Mouse (Mus musculus): Measurements from ENCODE around the gene Ssr3. TPM values are rescaled to one million over a fixed set of nuclear protein-coding genes. Genes with fewer than 3 reads are reported as not detected.

Gene Ssr3
- 311 and 314 TPM in 2 replicates for polyA plus RNA-seq (2015; fragmentation: Nextera tagmentation; extraction: Ambion mirVana)

DNA sequence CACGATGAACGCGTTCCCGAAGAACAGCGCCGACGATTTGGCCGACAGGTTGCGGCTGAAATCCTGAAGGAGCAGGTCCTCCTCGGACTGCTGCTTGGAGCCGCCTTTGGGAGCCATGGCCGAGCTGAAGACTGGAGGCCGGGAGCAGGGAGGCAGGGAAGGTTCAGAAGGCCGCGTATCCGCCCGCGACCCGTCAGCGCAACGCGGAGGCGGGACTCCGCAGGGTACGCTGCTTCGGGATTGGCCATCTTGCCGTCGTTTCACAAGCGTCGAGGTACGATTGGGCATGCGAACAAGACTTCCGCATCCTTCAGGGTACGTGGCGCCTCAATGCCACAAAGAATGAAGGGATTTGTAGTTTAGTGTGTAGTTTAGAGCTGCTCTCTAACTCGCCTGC is at the start of gene Ssr3:
Gene Ssr3 (minus strand): TSS at position 203 of the 397 bp plus-strand sequence.
- Histone ChIP-seq H3K9me3 (no peaks in the 10 kb centered on the region), H3K4me1 (0 out of 2 replicates have a peak, but pooled peaks cover 7% of the 10 kb centered on the region), H3K4me3 (peak within 1 kb of the TSS; percentile 82), H3K27ac (peak within 1 kb of the TSS; percentile 86), H3K9ac (peak within 1 kb of the TSS; percentile 93), H3K27me3 (no peaks in the 10 kb centered on the region), H3K4me2 (peak within 1 kb of the TSS; percentile 63), H3K36me3 (peaks cover 23% of the 10 kb centered on the region)
- ATAC-seq (ENCODE audit: borderline replicate concordance, extremely low read depth, low FRiP score, low TSS enrichment), result peak; percentile 100
- 0% methylated on average over 36 of the region's 36 CpGs for WGBS

DNA sequence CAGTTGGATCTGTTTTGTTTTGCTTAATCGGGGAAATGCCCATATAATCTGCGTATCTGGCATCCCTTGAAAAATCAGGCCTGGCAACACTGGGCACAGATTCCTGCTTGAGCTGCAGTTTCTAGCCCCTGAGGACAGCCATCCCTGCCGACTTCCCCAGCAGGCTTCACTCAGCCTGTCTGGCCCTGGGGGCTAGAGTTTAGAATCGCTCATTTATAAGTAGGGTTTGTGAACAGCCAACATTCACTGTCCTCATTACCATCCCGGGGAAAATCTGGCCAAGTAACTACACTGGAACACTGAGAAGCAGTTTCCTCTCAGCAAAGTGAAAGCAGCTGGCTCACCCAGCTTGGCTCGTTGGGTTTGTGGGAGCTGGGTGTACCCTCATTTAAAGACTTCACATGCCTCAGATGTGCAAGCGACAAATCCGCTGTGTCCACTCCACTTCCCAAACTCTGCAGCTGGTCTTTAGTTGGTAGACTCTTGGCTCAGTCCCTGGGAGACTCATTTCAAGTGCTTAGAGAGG is 49.2 kb upstream of the Ssr3 start:
- H3K36me3 ChIP-seq, result no peaks in the 10 kb centered on the region
- no peak overlapping the region for H3K9ac ChIP-seq
- no peaks in the 10 kb centered on the region for H3K9me3 ChIP-seq
- no peak overlapping the region for H3K4me3 ChIP-seq
- 48% methylated on average over 8 of the region's 8 CpGs for WGBS
- H3K4me1 ChIP-seq, result peaks cover 12% of the 10 kb centered on the region; the same call in 1 of the 2 replicates
- peak overlapping the region; percentile 3; the same call in 1 of the 2 replicates for H3K4me2 ChIP-seq
- peak; percentile 58; the same call in 1 of the 2 replicates for ATAC-seq (ENCODE audit: borderline replicate concordance, extremely low read depth, low FRiP score, low TSS enrichment)
- no peaks in the 10 kb centered on the region for H3K27me3 ChIP-seq
- peak overlapping the region; percentile 57 for H3K27ac ChIP-seq

DNA sequence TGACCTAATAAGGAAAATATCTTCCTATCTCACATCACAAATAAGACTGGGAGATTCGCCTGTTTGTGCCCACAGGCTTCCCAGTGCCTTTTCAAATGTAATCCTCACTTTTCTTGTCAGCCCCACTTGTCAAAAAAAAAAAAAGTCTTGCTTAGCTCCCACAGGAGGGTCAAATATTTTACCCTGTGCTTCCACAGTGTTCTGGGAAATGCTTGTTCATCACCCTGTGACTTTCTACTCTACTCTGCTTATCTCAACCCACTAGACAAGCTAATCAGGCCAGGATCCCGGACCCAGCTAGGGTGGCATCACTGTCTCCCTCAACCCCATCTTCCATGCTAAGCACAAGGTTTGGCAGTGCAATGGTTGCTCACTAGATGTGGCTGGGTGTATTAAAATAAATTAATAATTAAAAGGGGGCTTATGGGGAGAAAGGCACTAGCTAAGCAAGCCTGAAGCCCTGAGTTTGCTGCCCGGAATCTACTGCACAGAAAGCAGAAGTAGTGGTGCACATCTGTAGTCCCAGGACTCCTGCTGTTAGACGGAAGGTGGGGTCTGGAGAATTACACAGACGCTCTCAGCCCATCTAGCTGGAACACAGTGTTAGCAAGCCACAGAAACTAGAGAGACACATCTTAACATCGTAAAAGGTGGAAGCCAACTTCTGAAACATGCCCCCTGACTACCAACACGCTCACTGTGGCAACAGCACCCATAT is 46.2 kb upstream of the Ssr3 start:
- WGBS, result 66% methylated on average over 7 of the region's 7 CpGs
- H3K4me3 ChIP-seq, result no peak overlapping the region
- H3K27me3 ChIP-seq, result no peaks in the 10 kb centered on the region
- H3K4me2 ChIP-seq, result no peak overlapping the region
- no peaks in the 10 kb centered on the region for H3K36me3 ChIP-seq
- peak overlapping the region; percentile 25; the same call in 1 of the 2 replicates for H3K27ac ChIP-seq
- no peaks in the 10 kb centered on the region for H3K9me3 ChIP-seq
- H3K4me1 ChIP-seq, result peaks cover 12% of the 10 kb centered on the region; the same call in 1 of the 2 replicates
- no peak overlapping the region for H3K9ac ChIP-seq
- peak; percentile 28; the same call in 1 of the 2 replicates for ATAC-seq (ENCODE audit: borderline replicate concordance, extremely low read depth, low FRiP score, low TSS enrichment)

DNA sequence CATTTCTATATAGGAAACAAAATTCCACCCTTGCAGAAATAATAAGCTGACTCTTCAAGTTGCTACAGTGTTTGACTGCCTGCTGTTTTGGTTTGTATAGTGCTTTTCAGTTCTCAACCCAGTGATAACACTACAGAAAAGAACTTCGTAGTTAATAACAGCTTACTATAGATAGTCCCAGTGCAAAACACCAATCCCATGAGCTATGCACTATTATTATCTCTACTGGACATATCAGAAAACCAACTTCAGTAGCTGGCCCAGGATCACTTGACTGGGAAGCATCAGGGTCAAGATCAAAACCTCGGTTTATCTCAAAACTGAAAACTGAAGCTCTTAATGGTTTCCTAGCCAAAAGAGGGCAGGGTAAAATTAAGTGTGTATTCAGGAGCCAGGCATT is 43.4 kb upstream of the Ssr3 start:
- Histone ChIP-seq H3K27me3 (no peaks in the 10 kb centered on the region), H3K4me3 (no peak overlapping the region), H3K4me2 (no peak overlapping the region), H3K27ac (no peak overlapping the region), H3K36me3 (no peaks in the 10 kb centered on the region), H3K9me3 (no peaks in the 10 kb centered on the region), H3K9ac (no peak overlapping the region), H3K4me1 (no peaks in the 10 kb centered on the region)
- ATAC-seq (ENCODE audit: borderline replicate concordance, extremely low read depth, low FRiP score, low TSS enrichment), result no peak
- WGBS, result 41% methylated on average over 2 of the region's 2 CpGs

DNA sequence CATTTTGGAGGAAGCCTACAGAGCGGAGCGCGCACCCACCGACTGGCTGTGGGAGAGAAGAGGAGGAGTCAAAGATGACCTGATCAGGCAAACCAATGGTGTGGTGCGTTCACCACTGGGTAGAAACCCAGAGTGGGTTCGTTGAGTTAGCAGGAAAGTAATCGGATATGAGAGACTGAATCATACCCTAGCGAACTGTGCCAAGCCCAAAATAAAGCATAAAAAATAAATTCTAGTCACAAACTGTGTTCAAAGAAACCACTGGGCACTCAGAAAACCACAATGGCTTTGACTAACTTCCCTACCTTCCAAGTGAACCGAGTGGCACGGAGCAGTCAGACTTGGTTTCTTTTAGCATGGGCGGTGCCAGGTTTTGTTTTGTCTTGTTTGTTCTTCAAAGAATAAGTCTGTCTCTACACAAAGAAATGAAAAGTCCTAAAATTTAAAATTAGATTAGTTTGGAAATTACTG is 42.7 kb upstream of the Ssr3 start:
- no peaks in the 10 kb centered on the region for H3K4me1 ChIP-seq
- H3K4me2 ChIP-seq, result no peak overlapping the region
- no peak overlapping the region for H3K9ac ChIP-seq
- no peak overlapping the region for H3K27ac ChIP-seq
- ATAC-seq (ENCODE audit: borderline replicate concordance, extremely low read depth, low FRiP score, low TSS enrichment), result no peak
- H3K36me3 ChIP-seq, result no peaks in the 10 kb centered on the region
- H3K4me3 ChIP-seq, result no peak overlapping the region
- no peaks in the 10 kb centered on the region for H3K27me3 ChIP-seq
- H3K9me3 ChIP-seq, result no peaks in the 10 kb centered on the region
- WGBS, result 86% methylated on average over 11 of the region's 11 CpGs

DNA sequence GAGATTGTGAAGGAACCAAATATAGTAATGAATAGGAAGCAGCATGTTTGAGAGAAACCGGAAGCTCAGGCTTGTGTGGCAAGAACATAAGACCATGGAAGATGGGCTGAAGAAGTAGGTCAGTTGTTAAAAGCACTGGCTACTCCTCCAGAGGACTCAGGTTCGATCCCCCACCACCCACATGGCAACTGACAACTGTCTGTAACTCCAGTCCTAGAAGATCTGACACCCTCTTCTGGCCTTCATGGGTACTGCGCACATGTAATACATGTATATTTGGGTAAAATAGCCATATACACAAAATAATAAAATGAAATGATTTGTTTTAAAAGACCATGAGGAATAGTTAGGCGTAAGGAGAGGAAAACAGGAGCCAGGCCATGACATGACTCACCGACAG is 39.8 kb upstream of the Ssr3 start:
- H3K4me2 ChIP-seq, result no peak overlapping the region
- no peaks in the 10 kb centered on the region for H3K9me3 ChIP-seq
- no peaks in the 10 kb centered on the region for H3K4me1 ChIP-seq
- H3K4me3 ChIP-seq, result no peak overlapping the region
- ATAC-seq (ENCODE audit: borderline replicate concordance, extremely low read depth, low FRiP score, low TSS enrichment), result no peak
- H3K36me3 ChIP-seq, result no peaks in the 10 kb centered on the region
- no peaks in the 10 kb centered on the region for H3K27me3 ChIP-seq
- WGBS, result 90% methylated on average over 5 of the region's 5 CpGs
- no peak overlapping the region for H3K27ac ChIP-seq
- no peak overlapping the region for H3K9ac ChIP-seq

DNA sequence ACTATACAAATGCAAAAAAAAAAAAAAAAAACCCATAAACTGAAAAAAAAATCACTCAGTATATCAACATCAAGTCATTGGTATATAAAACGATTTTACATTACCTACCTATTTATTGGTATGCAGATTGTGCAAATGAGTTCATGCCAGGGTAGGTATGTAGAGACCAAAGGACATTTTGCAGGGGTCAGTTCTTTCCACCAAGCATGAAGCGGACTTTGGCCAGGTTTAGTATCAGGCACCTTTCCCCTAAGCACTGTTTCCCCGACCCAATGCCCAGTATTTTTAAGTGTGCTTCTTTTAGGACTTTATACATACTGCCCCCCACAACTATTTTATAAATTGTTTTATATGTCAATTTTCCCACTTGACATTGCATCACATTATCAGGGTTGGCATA is 27.3 kb upstream of the Ssr3 start:
- Histone ChIP-seq H3K4me1 (no peaks in the 10 kb centered on the region), H3K27ac (no peak overlapping the region), H3K9me3 (no peaks in the 10 kb centered on the region), H3K9ac (no peak overlapping the region), H3K4me2 (no peak overlapping the region), H3K36me3 (no peaks in the 10 kb centered on the region), H3K27me3 (no peaks in the 10 kb centered on the region), H3K4me3 (no peak overlapping the region)
- 83% methylated on average over 3 of the region's 3 CpGs for WGBS
- ATAC-seq (ENCODE audit: borderline replicate concordance, extremely low read depth, low FRiP score, low TSS enrichment), result no peak

DNA sequence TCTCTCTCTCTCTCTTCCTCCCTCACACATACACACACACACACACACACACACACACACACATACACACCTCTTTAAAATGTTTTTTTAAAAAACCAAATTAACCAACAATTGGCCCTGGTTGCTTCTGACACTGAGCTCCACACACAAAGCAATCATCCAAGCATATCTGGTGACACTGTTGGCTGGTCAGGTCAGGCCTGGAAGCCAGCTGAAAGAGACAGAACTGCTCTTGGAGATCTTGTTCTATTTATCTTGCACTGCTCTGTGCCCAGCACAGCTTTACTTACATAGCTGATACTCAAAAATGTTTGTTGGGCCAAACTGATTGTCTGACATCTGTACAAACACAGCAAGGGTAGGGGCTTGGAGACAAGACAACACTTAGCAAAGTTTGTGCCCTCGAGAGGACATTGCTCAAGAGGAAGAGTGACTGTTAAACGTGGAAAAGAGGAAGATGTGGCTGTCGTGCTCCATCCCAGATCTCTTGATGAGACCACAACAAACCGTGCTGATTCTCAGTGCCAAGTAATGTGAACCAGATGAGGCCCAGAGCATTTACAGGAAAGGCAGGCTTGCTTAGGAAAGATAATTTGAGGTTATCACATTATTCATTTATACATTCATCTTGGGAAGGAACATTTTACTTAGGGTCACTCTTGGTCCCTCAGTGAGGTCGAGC is 25.6 kb upstream of the Ssr3 start:
- no peak overlapping the region for H3K27ac ChIP-seq
- H3K4me2 ChIP-seq, result no peak overlapping the region
- no peak for ATAC-seq (ENCODE audit: borderline replicate concordance, extremely low read depth, low FRiP score, low TSS enrichment)
- whole genome bisulfite sequencing, result 39% methylated on average over 5 of the region's 5 CpGs
- no peaks in the 10 kb centered on the region for H3K36me3 ChIP-seq
- H3K27me3 ChIP-seq, result no peaks in the 10 kb centered on the region
- H3K4me1 ChIP-seq, result no peaks in the 10 kb centered on the region
- no peak overlapping the region for H3K9ac ChIP-seq
- no peaks in the 10 kb centered on the region for H3K9me3 ChIP-seq
- H3K4me3 ChIP-seq, result no peak overlapping the region

DNA sequence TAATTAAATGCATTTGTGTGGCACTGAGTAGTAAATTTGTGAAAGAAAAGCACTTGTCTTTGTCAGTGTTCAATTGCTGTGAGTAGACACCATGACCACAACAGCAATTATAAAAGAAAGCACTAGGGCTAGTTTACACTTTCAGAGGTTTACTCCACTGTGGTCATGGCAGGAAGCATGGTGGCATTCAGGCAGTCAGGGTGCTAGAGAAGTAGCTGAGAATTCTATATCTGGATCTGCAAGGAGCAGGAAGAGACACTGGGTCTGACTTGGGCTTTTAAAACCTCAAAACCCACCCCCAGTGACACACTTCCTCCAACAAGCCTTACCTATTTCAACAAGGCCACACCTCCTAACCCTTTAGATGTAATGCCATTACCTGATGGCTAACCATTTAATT is 24.1 kb upstream of the Ssr3 start:
- no peaks in the 10 kb centered on the region for H3K4me1 ChIP-seq
- H3K27me3 ChIP-seq, result no peaks in the 10 kb centered on the region
- H3K4me2 ChIP-seq, result no peak overlapping the region
- no peak overlapping the region for H3K27ac ChIP-seq
- no peak overlapping the region for H3K4me3 ChIP-seq
- no peak overlapping the region for H3K9ac ChIP-seq
- no peaks in the 10 kb centered on the region for H3K9me3 ChIP-seq
- H3K36me3 ChIP-seq, result no peaks in the 10 kb centered on the region
- no peak for ATAC-seq (ENCODE audit: borderline replicate concordance, extremely low read depth, low FRiP score, low TSS enrichment)

DNA sequence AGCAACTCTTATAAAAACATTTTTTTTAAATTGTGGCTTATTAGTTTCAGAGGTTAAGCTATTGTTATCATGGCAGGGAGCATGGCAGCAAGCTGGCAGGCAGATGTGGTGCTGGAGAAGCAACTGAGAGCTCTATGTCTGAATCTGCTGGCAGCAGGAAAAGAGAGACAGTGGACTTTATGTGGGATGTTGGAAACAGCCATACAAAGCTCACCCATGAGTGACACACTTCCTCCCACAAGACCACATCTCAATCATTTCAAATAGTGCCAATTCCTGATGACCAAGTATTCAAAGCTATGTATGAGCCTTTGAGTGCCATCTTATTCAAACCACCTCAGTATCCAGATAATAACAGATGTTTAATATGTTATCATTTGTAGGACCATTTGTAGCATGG is 15.5 kb upstream of the Ssr3 start:
- H3K27me3 ChIP-seq, result no peaks in the 10 kb centered on the region
- no peaks in the 10 kb centered on the region for H3K4me1 ChIP-seq
- no peak overlapping the region for H3K4me2 ChIP-seq
- no peak for ATAC-seq (ENCODE audit: borderline replicate concordance, extremely low read depth, low FRiP score, low TSS enrichment)
- H3K9ac ChIP-seq, result no peak overlapping the region
- no peaks in the 10 kb centered on the region for H3K36me3 ChIP-seq
- H3K4me3 ChIP-seq, result no peak overlapping the region
- no peak overlapping the region for H3K27ac ChIP-seq
- no peaks in the 10 kb centered on the region for H3K9me3 ChIP-seq

DNA sequence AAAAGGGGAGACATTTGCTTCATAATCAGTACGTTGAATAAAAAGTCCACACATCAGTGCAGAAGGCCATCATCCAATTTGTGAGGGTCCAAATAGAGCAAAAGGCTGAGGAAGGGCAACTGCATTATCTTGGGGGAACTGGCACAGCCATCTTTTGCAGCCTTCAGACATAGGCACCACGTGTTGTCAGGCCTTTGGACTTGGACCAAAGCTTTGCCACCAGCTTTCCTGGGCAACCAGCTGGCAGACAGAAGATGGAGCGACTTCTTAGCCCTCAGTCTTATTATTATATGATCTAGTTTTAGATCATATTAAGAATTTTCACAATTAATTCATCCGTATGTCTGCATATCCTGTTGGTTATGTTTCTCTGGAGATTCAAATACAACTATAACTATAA is 13.4 kb upstream of the Ssr3 start:
- Histone ChIP-seq H3K4me3 (no peak overlapping the region), H3K4me1 (no peaks in the 10 kb centered on the region), H3K9me3 (no peaks in the 10 kb centered on the region), H3K4me2 (no peak overlapping the region), H3K27ac (no peak overlapping the region), H3K36me3 (no peaks in the 10 kb centered on the region), H3K9ac (no peak overlapping the region), H3K27me3 (no peaks in the 10 kb centered on the region)
- WGBS, result 73% methylated on average over 4 of the region's 4 CpGs
- no peak for ATAC-seq (ENCODE audit: borderline replicate concordance, extremely low read depth, low FRiP score, low TSS enrichment)

DNA sequence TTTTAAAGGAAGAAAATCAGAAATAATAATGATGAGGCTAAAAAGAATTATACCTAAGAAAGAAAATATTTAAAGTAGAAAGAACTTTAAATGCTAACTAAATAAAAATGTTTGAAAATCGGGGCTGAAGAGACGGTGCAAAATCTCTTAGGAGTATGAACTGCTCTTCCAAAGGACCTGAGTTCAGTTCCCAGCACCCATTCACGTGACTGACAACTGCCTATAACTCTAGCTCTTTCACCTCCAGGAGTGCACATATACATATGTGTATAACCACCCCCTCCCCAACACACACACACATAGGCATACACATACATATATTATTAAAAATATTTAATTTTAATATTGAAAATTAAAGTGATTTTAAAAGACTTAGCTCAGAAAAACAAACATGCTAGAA is 5.1 kb upstream of the Ssr3 start:
- no peaks in the 10 kb centered on the region for H3K36me3 ChIP-seq
- H3K4me1 ChIP-seq, result no peaks in the 10 kb centered on the region
- H3K4me2 ChIP-seq, result no peak overlapping the region
- 92% methylated on average over 3 of the region's 3 CpGs for WGBS
- no peaks in the 10 kb centered on the region for H3K27me3 ChIP-seq
- no peaks in the 10 kb centered on the region for H3K9me3 ChIP-seq
- H3K9ac ChIP-seq, result no peak overlapping the region
- no peak overlapping the region for H3K27ac ChIP-seq
- H3K4me3 ChIP-seq, result no peak overlapping the region
- ATAC-seq (ENCODE audit: borderline replicate concordance, extremely low read depth, low FRiP score, low TSS enrichment), result no peak
